Mouse (Mus musculus): ENCODE results near the gene Gif.

The Gif gene

GRCm38 (mm10) chr19:11800531-11801315, 53.4 kb downstream of the Gif start:
- no peak for DNase-seq

DNA sequence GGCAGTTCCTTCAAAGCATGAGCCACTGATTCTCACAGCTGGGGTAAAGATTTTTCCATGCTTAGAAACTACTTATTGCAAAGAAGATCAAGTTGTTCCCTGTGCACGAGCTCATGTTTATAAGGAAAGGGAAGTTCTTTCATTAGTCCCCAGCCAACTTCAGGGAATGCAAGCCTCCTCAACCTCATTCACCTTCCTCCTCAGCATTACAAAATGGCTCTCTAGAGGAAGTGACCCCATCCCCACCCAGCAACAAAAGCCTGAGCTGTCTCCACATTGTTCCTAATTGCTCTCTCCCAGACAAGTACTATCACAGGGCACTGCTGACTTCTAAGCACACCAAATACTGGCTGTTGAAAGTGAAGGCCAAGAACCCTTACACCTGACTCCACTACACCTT, 57.1 kb downstream of the Gif start:
- DNase-seq = no peak

- DNase-seq = peak; percentile 26
Measured at GRCm38 (mm10) chr19:11807251-11807650, 59.9 kb downstream of the Gif start.

- no peak for DNase-seq
Measured at GRCm38 (mm10) chr19:11807822-11808221, 60.5 kb downstream of the Gif start.

DNA sequence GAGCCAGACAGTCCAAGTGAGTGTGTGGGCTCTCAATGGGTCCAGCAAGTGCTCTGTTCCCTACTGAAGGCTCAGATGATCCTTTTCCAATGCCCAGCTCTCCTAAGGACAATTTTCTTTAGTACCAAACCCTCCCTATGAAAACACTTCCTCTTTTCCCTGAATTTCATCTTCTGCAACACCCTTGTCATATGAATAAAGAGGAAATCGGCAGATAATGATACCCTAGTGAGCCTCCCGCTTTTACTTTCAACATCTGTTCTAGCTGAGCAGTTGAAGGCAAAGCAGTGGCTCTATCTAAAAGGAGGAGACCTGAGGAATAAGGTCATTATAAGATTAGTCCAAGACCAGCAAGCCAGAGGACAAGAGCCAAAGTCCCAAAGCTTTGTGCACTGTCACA, 61.1 kb downstream of the Gif start:
- DNase-seq = no peak

DNA sequence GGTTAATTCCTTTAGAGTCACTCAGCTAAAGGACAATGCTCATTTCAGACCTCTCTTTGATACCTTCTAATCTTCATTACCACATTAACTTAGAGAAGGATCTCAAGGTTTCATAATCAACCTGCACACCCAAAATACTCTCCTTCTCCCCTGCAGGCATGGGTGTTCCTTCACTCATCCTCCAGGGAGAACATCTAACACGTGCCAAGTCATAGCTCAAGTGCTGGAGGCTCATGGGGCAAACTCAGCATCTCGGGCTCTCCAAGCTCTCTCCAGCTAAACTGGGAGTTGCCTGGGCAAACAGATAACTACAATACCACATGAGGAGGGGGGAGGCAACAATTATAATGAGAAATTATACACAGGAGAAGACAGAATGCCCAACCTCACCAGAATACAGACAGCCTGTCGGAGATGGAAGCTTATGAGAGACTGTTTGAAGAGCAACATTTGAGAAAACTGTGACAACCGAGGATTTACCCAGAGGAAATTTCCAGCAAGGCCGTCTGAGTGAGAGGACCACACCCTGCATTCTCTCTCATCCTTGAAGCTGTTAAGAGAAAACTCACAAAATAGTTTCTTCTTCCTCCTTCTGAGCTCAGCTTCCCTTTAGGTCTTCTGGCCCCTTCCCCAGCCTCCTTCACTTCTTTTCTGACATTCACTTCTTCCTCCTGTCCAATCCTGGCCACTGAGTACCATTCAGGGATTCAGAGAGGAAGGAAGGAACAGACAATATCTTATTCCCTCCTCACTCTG, 62.8 kb downstream of the Gif start:
- DNase-seq = no peak

GRCm38 (mm10) chr19:11810856-11811255, 63.5 kb downstream of the Gif start:
- no peak for DNase-seq

- no peak for DNase-seq
Measured at GRCm38 (mm10) chr19:11811688-11812365, 64.5 kb downstream of the Gif start.

All from thymus, postnatal 25 days (tissue).